Mouse (Mus musculus) frontal cortex, postnatal 25 days (tissue): ENCODE results near the gene Guca1a.
"Not testable (repeated sequence)": the region's sequence is repeated elsewhere in the genome, so short reads cannot be mapped to it uniquely, and the experiment has no call there.

Experiments
- DNase-seq, 2 experiments: peaks; one replicate each; pipeline ENCODE4 v3.0.0; 2022; ENCODE audit warnings: low spot score in 2 of 2

Guca1a gene

GRCm38 (mm10) chr17:47400451-47400850 is at the start of gene Guca1a:
Gene Guca1a, minus strand, starts transcription at chr17:47400584.
- no peak for DNase-seq

DNA sequence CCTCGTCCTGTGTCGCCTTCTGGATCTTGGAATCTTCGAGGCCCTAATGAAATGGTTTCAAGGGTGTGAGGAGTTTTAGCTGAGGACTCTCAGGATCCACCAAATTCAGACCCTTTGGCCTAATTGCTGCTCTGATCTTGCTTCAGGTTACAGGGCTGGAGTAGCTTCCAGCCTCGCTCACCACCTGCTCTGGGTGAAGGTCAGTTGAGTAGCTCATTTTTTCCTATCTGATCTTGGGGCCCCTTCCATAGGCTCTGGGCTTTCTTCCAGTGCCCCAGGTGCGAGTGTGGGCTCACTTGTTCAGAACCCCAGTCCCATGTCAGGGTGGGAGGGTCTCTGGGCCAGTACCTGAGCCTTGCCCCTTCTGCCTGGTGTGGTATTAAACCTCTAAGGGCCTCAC is 49.0 kb upstream of the Guca1a start:
- no peak for DNase-seq

GRCm38 (mm10) chr17:47448523-47449372 is 48.4 kb upstream of the Guca1a start:
- no peak for DNase-seq

DNA sequence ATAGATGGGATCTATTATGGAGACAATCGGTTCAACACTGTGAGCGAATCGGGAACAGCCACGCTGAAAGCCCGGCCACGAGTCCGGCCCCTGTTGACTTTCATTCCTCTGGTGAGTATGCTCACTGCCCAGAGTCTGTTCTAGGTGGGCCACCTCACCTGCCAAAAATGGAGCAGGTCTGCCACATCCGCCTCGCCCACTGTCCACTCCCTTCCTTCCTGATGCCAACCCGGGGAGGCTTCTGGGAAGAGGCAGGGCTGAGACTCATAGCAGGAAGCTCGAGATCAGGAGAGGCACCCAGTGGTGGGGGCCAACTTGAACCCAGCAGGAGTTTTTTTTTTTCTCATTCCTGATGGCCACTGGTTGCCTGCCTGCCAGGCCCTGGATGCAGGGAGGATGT is 46.2 kb upstream of the Guca1a start:
- DNase-seq = no peak

DNA sequence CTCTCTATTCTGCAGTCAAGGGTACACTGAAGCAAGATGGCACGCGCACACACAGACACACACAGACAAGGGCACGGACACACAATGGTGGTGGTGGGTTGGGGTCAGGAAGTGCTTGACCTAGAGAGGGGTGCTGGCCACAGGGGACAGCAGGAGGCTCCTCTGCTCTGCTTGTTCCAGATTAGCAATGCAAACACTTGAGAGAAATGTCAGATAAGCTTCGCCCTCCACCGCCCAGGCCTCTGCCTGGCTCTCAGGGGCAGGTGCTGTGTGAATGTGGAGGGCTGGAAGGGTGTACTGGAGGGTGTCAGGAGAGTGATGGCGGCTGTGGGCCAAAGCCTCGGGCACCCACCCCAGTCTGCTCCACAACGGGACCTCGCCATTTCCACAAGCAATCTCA is 45.6 kb upstream of the Guca1a start:
- no peak for DNase-seq

DNA sequence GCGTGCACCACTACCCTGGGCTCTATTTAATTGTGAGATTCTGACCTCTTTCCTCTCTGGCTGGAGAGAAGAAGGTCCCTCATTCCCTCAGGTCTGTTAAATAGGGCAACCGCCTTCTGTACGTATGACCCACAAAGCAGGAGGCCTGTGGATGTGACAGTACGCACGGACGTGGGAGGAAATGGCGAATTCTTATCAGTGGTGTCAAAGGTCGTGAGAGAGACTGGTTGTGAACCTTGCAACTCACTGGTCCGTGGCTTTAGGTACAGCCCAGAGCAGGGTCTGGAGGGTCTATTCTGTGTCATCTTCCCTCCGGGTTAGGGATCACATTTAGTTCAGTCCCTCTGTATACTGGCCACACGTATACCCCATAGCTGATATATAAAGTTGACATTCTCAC is 45.1 kb upstream of the Guca1a start:
- no peak for DNase-seq

DNA sequence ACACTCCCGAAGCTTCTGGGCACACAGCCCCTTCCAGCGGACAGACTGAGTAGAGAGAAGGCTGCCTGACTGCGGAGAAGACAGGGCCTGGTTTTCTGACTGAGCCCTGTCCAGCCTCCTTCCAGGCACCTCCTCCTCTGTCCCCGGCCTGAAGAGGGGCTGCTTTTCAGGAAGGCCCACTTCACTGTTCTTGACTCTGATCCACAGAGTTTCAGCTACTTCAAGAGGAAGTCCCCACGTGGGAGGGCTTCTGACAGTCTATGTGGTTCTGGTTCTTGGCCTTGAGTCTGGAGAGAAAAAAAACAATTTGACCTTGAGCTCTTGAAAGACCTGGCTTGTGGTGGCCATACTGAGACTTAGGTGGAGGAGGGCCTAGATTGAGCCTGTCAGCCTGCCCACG is 43.7 kb upstream of the Guca1a start:
- DNase-seq = no peak

GRCm38 (mm10) chr17:47442271-47442670 is 41.9 kb upstream of the Guca1a start:
- no peak for DNase-seq

DNA sequence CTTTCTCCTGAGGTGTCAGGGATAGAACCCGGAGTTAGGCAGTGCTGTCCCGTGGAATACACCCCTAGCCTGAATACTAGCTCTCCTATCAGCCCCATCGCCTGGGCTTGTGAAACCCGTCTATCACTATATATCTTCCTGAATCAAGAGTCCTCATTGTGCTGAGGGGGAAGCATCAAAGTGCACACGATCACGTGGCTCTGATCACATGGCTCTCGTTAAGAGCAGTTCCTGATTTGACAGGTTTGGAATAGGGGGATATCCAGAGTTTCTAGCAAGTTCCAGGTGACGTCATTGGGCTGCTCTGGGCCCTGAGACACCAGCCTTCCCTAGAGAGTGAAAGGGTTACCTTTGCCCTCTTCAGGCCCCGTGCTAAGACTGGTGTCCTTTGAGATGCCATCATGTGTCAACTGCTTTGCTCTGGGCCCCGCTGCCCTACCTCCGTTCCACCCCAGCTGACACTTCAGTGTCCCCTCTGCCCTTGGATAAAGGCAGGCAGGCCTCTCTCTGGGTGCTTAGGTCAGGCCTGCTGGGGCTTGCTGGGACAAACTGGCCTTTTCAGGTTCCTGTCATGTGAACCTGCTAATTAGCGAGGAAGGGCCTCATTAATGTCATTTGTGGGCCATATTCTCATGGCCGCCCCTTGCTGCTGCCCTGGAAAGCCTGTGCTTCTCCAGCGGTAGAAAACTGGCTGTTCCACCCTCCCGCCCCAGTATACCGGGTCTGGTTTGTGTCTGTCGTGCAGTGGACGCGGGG is 41.1 kb upstream of the Guca1a start:
- DNase-seq = no peak

DNA sequence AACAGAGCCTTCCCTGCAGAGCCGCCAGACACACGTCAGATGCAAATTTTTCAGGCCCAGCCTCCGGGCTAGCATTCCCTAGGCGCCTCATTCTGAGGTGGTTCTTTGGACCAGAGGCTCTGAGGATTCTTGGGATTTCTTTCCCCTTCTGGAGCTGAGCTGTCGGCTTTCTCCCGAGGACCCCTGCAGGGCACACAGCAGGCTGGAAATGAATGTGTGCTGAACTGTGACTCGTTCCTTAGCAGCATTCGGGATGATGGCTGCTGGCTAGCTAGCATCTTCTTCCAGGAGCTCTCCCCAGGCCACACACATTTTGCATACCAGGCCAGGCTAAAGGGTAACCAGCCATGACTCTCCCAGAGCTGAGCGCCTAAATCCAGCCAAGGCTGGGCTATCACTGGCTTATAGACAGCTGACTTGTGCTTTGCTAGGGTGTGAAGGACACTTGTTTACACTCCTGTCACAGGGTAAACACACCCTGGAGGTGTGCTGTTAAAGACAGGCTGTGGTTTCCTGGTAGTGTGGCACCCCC is 40.0 kb upstream of the Guca1a start:
- DNase-seq = no peak

DNA sequence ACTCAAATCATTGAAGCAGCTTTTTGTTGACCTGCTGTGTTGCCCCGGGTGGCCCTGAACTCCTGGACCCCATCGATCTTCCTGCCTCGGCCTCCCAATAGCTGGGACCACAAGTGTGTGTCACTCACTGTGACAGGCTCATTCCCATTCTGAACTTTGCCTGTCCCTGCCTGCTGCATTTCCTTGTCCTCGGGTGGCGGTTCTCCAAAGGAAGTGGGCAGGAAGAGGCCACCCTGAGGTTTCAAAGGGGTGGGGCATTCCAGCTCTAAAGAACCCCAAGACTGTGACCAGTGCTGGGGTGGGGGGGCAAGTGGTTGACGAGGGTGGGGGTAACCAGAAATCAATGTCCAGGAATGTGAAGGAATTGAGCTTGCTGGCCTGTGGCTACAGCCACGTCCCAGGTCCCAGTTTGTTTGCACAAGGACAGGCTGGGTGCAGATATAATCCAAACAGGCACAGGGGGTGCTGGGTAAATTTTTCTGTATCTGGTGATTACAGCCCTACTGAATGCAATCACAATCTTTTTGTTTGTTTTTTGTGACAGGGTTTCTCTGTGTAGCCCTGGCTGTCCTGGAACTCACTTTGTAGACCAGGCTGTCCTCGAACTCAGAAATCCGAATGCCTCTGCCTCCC is 39.1 kb upstream of the Guca1a start:
- no peak for DNase-seq

DNA sequence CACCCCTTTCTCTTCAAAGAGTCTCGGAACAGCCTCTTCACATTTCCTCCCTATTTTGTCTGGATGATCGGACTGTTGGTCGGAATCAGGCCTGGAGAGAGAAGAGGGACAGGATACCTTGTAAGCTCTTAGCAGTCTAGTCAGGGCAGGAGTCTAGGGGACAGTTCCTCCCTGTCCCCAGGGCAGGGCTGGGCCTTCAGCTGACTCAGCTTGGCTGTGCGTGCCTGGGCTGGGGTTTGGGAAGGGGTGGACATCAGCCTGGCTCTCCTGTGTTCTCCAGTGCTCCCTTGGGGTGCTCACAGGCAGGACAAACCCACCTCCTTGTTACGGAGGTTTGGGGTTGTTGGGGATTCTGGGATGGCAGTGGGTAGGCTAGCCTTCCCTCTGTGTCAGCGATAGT is 38.2 kb upstream of the Guca1a start:
- no peak for DNase-seq

DNA sequence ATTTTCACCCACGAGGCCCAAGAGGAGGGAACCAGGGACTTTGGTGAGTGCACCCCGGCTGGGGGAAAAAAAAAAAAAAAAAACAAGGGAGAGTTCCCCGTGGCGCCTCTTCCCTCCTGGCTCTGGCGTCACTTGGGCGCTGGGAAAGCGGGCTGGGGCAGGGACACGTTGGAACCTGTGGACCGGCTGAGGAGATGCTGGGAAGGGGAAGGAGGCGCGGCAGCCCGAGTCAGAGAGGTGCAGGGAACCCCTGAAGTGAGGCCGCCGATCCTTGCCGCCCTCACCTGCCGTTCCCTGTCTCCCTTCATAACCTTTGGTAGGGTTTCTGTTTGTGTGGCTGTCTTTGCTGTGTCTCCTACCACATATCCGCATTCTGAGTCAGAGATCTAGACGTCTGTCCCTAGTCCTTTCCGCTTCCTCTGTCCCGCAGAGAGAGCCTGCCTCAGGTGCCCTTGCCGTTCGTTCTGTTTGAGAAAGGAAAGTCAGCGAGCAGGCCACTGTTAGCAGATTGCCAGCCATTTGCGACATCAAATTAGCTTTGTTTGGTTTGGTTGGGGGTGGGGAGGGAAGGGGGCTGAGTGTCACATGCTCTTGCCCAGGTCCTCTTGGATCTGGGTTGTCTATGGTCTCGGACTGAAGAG is 36.6 kb upstream of the Guca1a start, which contains the start of gene 1700001C19Rik:
TSS of gene 1700001C19Rik (minus strand) at position 470 of the 641 bp plus-strand sequence.
- DNase-seq = no peak

DNA sequence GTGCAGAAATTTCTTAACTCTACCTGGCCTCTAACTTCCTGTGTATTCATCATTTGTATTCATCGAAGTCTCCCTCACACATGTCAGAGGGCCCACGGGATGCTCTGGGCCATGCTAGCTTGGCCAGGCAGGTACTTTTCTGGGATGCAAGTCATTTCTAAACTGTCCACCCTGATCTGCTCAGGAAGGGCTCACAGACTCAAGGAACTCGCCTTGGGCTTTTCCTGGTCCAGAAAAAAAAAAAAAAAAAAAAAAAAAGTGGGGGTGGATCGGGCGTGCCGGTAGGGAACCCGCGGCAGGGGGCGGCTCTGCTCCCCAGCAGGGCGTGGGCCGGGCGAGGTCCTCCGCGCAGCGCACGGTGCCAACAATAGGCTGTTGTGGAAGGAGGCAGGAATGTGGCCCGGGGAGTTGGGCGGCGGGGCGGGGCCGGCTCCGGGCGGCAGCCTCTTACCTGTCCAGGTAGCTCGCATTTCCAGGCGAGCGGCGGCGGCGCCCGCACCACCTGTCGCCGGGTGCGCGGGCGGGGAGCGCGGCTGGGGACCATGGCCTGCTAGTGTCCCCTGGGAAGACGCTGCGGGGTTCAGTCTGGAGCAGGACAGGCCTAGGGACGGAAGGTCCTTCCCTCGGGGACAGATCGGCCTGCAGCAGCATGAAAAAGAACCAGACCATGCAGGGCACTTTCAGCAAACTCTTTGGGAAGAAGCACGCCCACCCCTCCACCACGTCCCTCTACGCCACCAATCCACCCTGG is 35.9 kb upstream of the Guca1a start, which contains the start of gene AI661453:
TSS of gene AI661453 (plus strand) at position 460 of the 751 bp plus-strand sequence.
- DNase-seq = no peak

DNA sequence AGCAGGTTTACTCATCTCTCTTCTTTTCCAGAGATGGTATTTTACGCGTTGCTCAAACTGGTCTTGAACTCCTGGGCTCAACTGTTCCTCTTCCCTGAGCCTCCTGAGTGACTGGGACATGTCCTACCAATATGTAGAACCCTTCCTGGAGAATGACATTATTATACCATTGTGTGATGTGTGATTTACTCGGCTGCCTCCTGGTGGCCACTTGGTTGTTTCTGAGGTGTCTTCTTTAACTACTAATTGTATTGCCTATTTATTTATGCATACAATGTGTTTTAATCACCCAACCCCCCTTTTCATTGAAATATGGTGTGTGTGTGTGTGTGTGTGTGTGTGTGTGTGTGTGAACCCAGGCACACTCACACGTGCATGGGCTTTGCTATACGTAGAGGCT is 30.4 kb upstream of the Guca1a start:
- DNase-seq = no peak

- DNase-seq = no peak
Observed at GRCm38 (mm10) chr17:47428831-47429304, 28.5 kb upstream of the Guca1a start.

GRCm38 (mm10) chr17:47427316-47427715 is 26.9 kb upstream of the Guca1a start:
- no peak for DNase-seq

DNA sequence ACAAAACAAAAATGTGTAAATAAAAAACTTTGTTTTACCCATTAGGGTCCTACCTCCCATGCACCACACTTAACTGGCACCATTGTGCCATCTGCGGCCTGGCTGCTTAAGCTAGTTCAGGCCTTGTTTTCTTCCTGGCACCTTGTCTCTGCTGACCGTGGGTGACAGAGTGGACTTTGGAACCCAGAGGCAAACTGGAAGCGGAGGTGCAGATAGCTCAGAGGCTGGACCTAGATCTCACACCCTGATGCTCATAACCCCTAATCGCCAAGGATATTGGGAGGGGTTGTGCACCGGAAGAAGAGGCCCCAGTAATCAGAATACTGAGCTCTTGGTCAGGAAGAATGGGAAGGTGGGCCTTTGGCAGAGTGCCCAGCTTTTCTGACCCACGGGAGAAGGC is 23.8 kb upstream of the Guca1a start:
- no peak for DNase-seq

- not testable (repeated sequence) for DNase-seq
Observed at GRCm38 (mm10) chr17:47422616-47423015, 22.2 kb upstream of the Guca1a start.

DNA sequence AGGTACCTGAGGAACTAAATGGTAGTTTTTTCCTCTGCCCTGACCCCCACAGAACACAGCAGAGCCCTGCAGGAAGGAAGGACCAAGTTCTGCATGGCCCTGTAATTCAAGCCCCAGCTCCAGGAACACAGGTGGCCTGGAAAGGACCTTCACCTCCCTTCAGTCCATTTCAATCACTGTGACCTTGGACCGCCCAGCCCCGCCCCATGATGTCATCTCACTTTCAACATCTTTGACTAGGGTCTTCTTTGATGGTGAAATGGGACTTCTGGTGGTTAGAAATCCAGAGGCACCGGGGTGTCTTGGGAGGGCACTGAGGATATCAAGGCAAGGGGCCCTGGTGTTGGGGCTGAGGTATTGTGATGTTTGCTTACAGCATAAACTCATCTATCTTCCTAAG is 21.2 kb upstream of the Guca1a start:
- no peak for DNase-seq

DNA sequence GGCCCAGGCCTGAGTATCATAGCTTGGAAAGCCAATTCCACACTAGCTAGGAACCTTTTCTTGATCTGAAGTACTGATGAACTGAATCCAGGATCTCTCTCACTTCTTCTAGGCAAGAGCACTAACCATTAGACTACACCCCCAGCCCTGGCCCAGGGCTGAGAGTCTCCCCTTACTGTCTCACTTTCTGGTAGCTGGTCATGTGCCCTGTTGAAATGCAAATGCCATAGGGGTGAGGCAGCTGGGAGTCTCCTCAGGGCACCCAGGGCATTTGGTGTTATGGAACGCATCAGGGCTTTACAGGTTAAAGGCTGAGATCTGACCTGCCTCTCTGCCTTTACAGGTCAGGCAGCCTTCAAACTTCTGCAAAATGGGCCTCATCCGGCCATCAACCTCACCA is 19.8 kb upstream of the Guca1a start:
- no peak for DNase-seq
